Mouse (Mus musculus) CH12.LX (cell line): ENCODE measurements around the gene Pcsk2.

Source experiments
- MEF2A ChIP-seq: IDR thresholded peaks from 2 replicates; pipeline ENCODE4 v1.6.1; 2014; ENCODE audit warnings: low read depth, mild to moderate bottlenecking, inconsistent platforms, low read length, improper control_type of control experiment, borderline replicate concordance
- USF2 ChIP-seq: conservative IDR thresholded peaks from 2 replicates; pipeline ENCODE4 v1.6.1; 2011; ENCODE audit warnings: low read depth, low read length, improper control_type of control experiment

- TF ChIP-seq USF2: no peak
- TF ChIP-seq MEF2A: no peak
These were observed 306.6 kb downstream of the Pcsk2 start for GRCm38 (mm10) chr2:143852295-143853275.
